Mouse (Mus musculus): ENCODE measurements at regions not wholly inside any gene's neighbourhood (a gene's known extent, or its start where the extent isn't known, plus 50 kb on each side); places are given as distances from the start of the nearest gene placed in this dataset.
A peak's percentile ranks its signal among the peaks of the same experiment; 100 is the strongest.
"Not testable (repeated sequence)": the region's sequence is repeated elsewhere in the genome, so short reads cannot be mapped to it uniquely, and the experiment has no call there.

DNA sequence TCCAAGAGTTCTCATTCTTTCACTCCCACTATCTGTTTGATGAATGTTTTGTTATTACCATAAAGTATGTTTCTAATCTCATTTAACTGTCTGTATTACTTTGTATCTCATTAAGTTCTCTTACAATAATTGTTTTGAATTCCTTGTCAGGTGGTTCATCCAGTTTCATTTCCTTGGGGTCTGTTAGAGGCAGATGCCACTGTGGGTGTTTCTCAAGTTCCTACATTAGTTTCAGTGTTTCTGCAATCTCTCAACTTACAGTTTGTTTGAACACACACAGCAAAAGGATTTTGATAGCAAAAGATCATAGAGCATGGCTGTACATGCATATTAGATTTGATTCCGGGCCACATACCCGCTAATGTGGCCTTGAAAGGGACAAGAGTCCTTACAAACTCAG is 280.5 kb upstream of the Gk2 start:
- 86% methylated on average over 2 of the region's 2 CpGs for WGBS
- H3K9me3 ChIP-seq, result no peaks in the 10 kb centered on the region
- H3K9ac ChIP-seq, result no peak overlapping the region
- H3K36me3 ChIP-seq, result no peaks in the 10 kb centered on the region
- no peak for ATAC-seq (ENCODE audit: low FRiP score, low read depth)
- H3K27me3 ChIP-seq, result no peaks in the 10 kb centered on the region
- H3K27ac ChIP-seq, result no peak overlapping the region
- H3K4me1 ChIP-seq, result no peaks in the 10 kb centered on the region
- no peak overlapping the region for H3K4me2 ChIP-seq (replicated peaks)
- H3K4me3 ChIP-seq, result no peak overlapping the region

DNA sequence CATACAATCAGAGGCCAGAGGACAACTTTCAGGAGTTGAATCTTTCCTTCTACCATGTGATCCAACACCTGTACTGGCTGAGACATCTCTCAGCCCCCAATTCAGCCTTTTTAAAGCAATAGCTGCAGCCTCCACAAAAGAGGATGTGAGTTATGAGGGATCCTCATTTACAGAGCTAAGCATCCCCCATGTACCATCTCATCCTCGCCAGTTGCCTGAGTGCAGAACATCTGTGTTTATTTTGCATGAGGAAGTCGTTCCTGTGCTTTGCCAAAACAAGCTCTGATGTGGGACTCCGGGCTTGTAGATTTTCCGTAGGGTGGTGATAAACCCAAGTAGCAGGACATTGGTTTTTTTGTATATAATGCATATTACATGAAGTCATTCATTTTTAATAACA is 274.1 kb upstream of the Gk2 start:
- no peak overlapping the region for H3K27ac ChIP-seq
- no peaks in the 10 kb centered on the region for H3K4me1 ChIP-seq
- H3K36me3 ChIP-seq, result no peaks in the 10 kb centered on the region
- 45% methylated on average over 4 of the region's 4 CpGs for WGBS
- H3K27me3 ChIP-seq, result no peaks in the 10 kb centered on the region
- H3K4me2 ChIP-seq (replicated peaks), result no peak overlapping the region
- no peak overlapping the region for H3K4me3 ChIP-seq
- H3K9me3 ChIP-seq, result no peaks in the 10 kb centered on the region
- no peak overlapping the region for H3K9ac ChIP-seq
- no peak for ATAC-seq (ENCODE audit: low FRiP score, low read depth)

DNA sequence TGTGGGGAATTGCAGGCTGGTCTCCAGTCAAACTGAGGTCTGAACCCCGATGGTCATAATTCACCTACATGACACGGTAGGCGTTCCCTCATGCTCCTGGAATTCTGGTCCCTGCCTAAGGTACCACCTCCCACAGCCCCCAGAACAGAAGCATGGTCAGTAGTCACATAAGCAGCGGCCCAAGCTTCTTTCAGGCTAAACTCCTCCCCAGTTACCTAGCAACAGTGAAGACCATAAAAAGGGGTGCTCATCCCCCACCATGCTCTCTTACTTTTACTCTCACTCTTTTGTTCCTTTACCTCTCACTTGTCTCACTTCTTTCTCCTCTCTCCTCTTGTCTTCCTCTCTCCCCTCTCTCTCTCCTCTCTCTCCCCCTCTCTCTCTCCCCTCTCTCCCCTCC is 262.5 kb upstream of the Gk2 start:
- not testable (repeated sequence) for H3K9ac ChIP-seq; H3K27me3 ChIP-seq; H3K4me3 ChIP-seq; ATAC-seq (ENCODE audit: low FRiP score, low read depth); H3K27ac ChIP-seq; H3K36me3 ChIP-seq; H3K4me1 ChIP-seq; H3K9me3 ChIP-seq; H3K4me2 ChIP-seq (replicated peaks)
- 32% methylated on average over 4 of the region's 4 CpGs for WGBS

GRCm38 (mm10) chr5:97705270-97705669 is 248.4 kb upstream of the Gk2 start:
- no peaks in the 10 kb centered on the region for H3K4me1 ChIP-seq
- no peaks in the 10 kb centered on the region for H3K36me3 ChIP-seq
- WGBS, result 65% methylated on average over 3 of the region's 3 CpGs
- H3K4me3 ChIP-seq, result no peak overlapping the region
- H3K27ac ChIP-seq, result no peak overlapping the region
- no peak overlapping the region for H3K9ac ChIP-seq
- no peaks in the 10 kb centered on the region for H3K9me3 ChIP-seq
- ATAC-seq (ENCODE audit: low FRiP score, low read depth), result no peak
- H3K27me3 ChIP-seq, result no peaks in the 10 kb centered on the region
- H3K4me2 ChIP-seq (replicated peaks), result no peak overlapping the region

GRCm38 (mm10) chr5:97700507-97700906 is 243.7 kb upstream of the Gk2 start:
- H3K4me2 ChIP-seq (replicated peaks), result no peak overlapping the region
- H3K27me3 ChIP-seq, result no peaks in the 10 kb centered on the region
- WGBS, result 79% methylated on average over 3 of the region's 3 CpGs
- H3K27ac ChIP-seq, result no peak overlapping the region
- H3K9ac ChIP-seq, result no peak overlapping the region
- H3K9me3 ChIP-seq, result no peaks in the 10 kb centered on the region
- no peak for ATAC-seq (ENCODE audit: low FRiP score, low read depth)
- H3K4me3 ChIP-seq, result no peak overlapping the region
- H3K4me1 ChIP-seq, result peaks cover 4% of the 10 kb centered on the region; the same call in 1 of the 2 replicates
- H3K36me3 ChIP-seq, result no peaks in the 10 kb centered on the region

- WGBS, result 69% methylated on average over 8 of the region's 8 CpGs
Observed at GRCm38 (mm10) chr5:97697581-97698134, 240.8 kb upstream of the Gk2 start.

DNA sequence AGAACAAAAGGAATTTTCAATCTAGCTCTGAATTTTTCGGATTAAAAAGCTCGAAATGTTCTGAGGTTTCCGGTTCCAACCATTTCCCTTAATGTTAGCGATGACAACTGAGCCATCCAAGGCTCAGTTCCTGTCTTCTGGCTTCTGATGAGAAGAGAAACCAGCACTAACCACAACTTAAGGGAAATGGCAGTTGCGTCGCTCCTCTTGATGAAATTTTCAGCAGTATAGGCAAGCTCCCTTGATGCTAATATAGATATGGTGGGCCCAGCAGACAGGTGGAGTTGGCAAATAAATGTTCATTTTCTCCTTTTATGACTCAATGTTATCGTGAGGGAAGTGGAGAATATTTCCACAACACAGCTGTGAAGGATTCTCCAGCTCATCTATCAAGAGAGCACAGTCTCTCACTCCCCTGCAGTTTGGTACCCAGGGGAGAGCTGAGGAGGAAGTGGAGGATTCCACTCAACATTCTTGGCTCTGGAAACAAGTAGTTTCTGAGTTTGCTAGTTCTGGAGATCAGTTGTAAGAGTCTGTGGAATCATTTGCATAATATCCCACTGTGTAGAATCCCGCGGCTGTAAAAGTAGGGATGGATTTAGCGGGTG is 236.6 kb upstream of the Gk2 start:
- H3K4me1 ChIP-seq, result peaks cover 4% of the 10 kb centered on the region; the same call in 1 of the 2 replicates
- peak; percentile 51; the same call in 1 of the 2 replicates for ATAC-seq (ENCODE audit: low FRiP score, low read depth)
- 79% methylated on average over 10 of the region's 10 CpGs for WGBS

More at GRCm38 (mm10) chr5:97697581-97698134, 240.8 kb upstream of the Gk2 start:
- H3K9me3 ChIP-seq, result no peaks in the 10 kb centered on the region
- no peak overlapping the region for H3K9ac ChIP-seq
- H3K4me1 ChIP-seq, result peaks cover 4% of the 10 kb centered on the region; the same call in 1 of the 2 replicates
- H3K27ac ChIP-seq, result no peak overlapping the region
- no peaks in the 10 kb centered on the region for H3K27me3 ChIP-seq
- H3K36me3 ChIP-seq, result no peaks in the 10 kb centered on the region
- no peak for ATAC-seq (ENCODE audit: low FRiP score, low read depth)
- H3K4me3 ChIP-seq, result no peak overlapping the region
- no peak overlapping the region for H3K4me2 ChIP-seq (replicated peaks)

GRCm38 (mm10) chr5:97685443-97685842 is 228.6 kb upstream of the Gk2 start:
- Histone ChIP-seq H3K9me3 (no peaks in the 10 kb centered on the region), H3K36me3 (no peaks in the 10 kb centered on the region)
- ATAC-seq (ENCODE audit: low FRiP score, low read depth), result no peak

More for the DNA sequence above, 236.6 kb upstream of the Gk2 start:
- Histone ChIP-seq H3K27me3 (no peaks in the 10 kb centered on the region), H3K4me2 (replicated peaks) (no peak overlapping the region), H3K9ac (no peak overlapping the region), H3K9me3 (no peaks in the 10 kb centered on the region), H3K4me3 (no peak overlapping the region), H3K36me3 (no peaks in the 10 kb centered on the region), H3K27ac (no peak overlapping the region)

DNA sequence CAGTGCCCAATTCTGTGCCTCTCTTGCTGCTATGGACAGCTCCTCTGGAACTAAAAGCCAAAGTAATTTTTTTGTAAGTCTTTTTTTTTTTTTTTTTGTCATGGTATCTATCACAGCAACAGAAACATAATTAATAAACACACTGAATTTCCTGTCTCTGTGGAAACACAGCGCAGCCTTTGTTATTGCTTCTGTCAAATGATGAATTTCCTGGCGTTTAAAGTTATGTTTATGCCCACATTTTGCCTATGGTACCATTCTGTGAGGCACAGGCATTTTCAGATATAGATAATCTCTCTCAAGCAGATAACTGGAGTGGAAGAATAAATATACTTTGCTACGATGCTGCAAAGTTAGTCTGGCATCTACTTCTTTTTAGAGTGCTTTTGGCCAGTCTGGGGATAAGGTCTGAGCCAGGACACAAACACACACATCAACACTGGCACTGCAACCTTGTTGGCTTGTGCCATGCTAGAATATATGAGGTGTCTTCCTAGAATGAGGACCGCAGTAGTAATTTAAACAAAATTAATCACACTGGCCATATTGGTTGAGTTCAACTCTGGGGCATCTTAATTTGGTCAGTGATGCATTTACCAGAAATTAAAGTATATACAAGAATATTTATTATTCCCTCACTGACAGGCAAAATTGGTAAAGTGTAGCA is 227.9 kb upstream of the Gk2 start:
- Histone ChIP-seq H3K9me3 (no peaks in the 10 kb centered on the region), H3K9ac (no peak overlapping the region), H3K4me2 (replicated peaks) (no peak overlapping the region), H3K4me1 (no peaks in the 10 kb centered on the region), H3K27ac (no peak overlapping the region), H3K4me3 (no peak overlapping the region), H3K27me3 (no peaks in the 10 kb centered on the region), H3K36me3 (no peaks in the 10 kb centered on the region)
- 81% methylated on average over 4 of the region's 4 CpGs for WGBS
- ATAC-seq (ENCODE audit: low FRiP score, low read depth), result no peak

More at GRCm38 (mm10) chr5:97685443-97685842, 228.6 kb upstream of the Gk2 start:
- no peaks in the 10 kb centered on the region for H3K27me3 ChIP-seq
- H3K9ac ChIP-seq, result no peak overlapping the region
- no peak overlapping the region for H3K27ac ChIP-seq
- H3K4me1 ChIP-seq, result no peaks in the 10 kb centered on the region
- H3K4me3 ChIP-seq, result no peak overlapping the region
- H3K4me2 ChIP-seq (replicated peaks), result no peak overlapping the region

GRCm38 (mm10) chr5:97669726-97670125 is 212.9 kb upstream of the Gk2 start:
- no peak overlapping the region for H3K4me2 ChIP-seq (replicated peaks)
- H3K4me3 ChIP-seq, result no peak overlapping the region
- no peak overlapping the region for H3K27ac ChIP-seq

DNA sequence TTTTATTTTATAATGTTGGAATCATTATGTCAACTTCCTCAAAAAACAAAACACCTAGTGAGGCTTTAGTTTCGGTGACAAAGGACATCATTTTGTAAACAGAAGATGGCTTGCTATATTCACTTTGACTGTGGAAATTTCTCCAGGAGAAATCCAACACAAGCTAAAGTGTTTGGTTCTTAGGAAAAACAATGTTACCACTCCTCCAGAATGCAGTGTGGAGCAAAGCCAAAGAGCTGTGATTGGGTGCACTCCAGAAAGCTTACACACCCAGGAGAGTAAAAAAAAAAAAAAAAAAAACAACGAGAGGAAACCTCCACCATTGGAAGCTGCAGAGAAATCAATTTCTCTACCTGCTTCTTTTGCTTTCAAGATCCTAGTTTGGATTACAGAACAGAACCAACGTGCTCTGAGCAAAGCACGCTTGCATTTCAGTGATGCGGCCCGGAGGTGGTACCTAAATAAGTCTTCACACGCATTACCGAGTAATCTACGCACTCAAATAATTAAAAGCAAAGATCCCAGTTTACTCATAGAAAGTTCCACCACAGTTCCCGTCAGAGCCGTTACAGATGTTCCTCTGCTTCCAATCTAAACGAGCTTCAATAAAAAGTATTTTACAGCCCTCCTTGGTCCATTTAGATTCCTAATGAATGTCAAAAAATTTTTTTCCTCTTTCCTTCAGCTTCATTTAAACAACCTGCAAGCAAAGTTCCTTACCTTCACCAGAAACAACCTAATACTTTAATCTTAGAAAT is 199.5 kb upstream of the Gk2 start:
- Histone ChIP-seq H3K27me3 (peaks cover 13% of the 10 kb centered on the region), H3K27ac (no peak overlapping the region), H3K9me3 (no peaks in the 10 kb centered on the region), H3K4me2 (replicated peaks) (peak overlapping the region; percentile 53), H3K4me1 (peaks cover 7% of the 10 kb centered on the region; the same call in 1 of the 2 replicates), H3K9ac (no peak overlapping the region), H3K36me3 (no peaks in the 10 kb centered on the region), H3K4me3 (peak overlapping the region; percentile 15)
- ATAC-seq (ENCODE audit: low FRiP score, low read depth), result peak; percentile 57; the same call in 1 of the 2 replicates
- WGBS, result 25% methylated on average over 12 of the region's 12 CpGs

More at GRCm38 (mm10) chr5:97669726-97670125, 212.9 kb upstream of the Gk2 start:
- Histone ChIP-seq H3K4me1 (no peaks in the 10 kb centered on the region), H3K9ac (no peak overlapping the region), H3K9me3 (no peaks in the 10 kb centered on the region), H3K36me3 (no peaks in the 10 kb centered on the region), H3K27me3 (no peaks in the 10 kb centered on the region)
- WGBS, result 81% methylated on average over 3 of the region's 3 CpGs
- ATAC-seq (ENCODE audit: low FRiP score, low read depth), result no peak

DNA sequence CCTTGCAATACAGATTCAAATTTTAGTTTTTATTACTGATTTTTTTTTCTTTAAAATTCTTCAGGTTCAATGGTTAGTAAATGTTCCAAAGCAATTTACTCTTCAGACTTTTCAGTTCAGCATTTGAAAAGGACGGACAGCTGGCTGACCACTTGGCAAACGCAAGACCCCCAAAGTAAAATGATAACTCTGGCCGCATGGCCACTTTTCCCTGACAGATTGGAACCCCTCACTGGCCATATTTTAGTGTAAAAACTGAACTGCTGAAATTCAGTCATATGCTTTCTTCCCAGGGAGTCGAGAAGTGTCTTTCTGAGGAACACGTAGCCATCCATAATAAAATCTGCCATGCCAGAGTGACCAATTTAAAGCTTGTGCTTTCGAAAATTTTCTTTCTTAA is 198.4 kb upstream of the Gk2 start:
- Histone ChIP-seq H3K4me2 (replicated peaks) (no peak overlapping the region), H3K27me3 (peaks cover 13% of the 10 kb centered on the region), H3K4me3 (no peak overlapping the region), H3K27ac (no peak overlapping the region), H3K36me3 (no peaks in the 10 kb centered on the region), H3K9me3 (no peaks in the 10 kb centered on the region), H3K4me1 (peaks cover 7% of the 10 kb centered on the region; the same call in 1 of the 2 replicates), H3K9ac (no peak overlapping the region)
- no peak for ATAC-seq (ENCODE audit: low FRiP score, low read depth)
- 80% methylated on average over 6 of the region's 6 CpGs for WGBS

All from limb, embryonic 13.5 days (tissue).